Mouse (Mus musculus): Measurements from ENCODE around the gene Pradc1.
"Not testable (repeated sequence)": the region's sequence is repeated elsewhere in the genome, so short reads cannot be mapped to it uniquely, and the experiment has no call there.

Gene Pradc1

GRCm38 (mm10) chr6:85450697-85451663 lies 790 bp downstream of the Pradc1 start, which contains the start of gene Cct7:
Gene Cct7, plus strand, starts transcription at chr6:85451514.
- DNase-seq (ENCODE audit: low read depth, low spot score): peak; percentile 99

- DNase-seq (ENCODE audit: low read depth, low spot score): not testable (repeated sequence)
Measured at GRCm38 (mm10) chr6:85450140-85450539, 1.6 kb downstream of the Pradc1 start.

- no peak for DNase-seq (ENCODE audit: low read depth, low spot score)
Measured at GRCm38 (mm10) chr6:85447351-85447750, 4.4 kb downstream of the Pradc1 start.

GRCm38 (mm10) chr6:85445286-85445685 lies 6.5 kb downstream of the Pradc1 start:
- DNase-seq (ENCODE audit: low read depth, low spot score): no peak

- DNase-seq (ENCODE audit: low read depth, low spot score): no peak
Measured at GRCm38 (mm10) chr6:85444266-85444965, 7.4 kb downstream of the Pradc1 start.

- no peak for DNase-seq (ENCODE audit: low read depth, low spot score)
Measured at GRCm38 (mm10) chr6:85443488-85444233, 8.1 kb downstream of the Pradc1 start.

GRCm38 (mm10) chr6:85441142-85441541 lies 10.6 kb downstream of the Pradc1 start:
- DNase-seq (ENCODE audit: low read depth, low spot score): no peak

GRCm38 (mm10) chr6:85436631-85437030 lies 15.1 kb downstream of the Pradc1 start:
- DNase-seq (ENCODE audit: low read depth, low spot score): no peak

GRCm38 (mm10) chr6:85436204-85436603 lies 15.6 kb downstream of the Pradc1 start:
- DNase-seq (ENCODE audit: low read depth, low spot score): no peak

GRCm38 (mm10) chr6:85433865-85434264 lies 17.9 kb downstream of the Pradc1 start:
- no peak for DNase-seq (ENCODE audit: low read depth, low spot score)

GRCm38 (mm10) chr6:85431842-85432431 lies 19.8 kb downstream of the Pradc1 start, which contains the start of gene Smyd5:
Gene Smyd5, plus strand, starts transcription at chr6:85431989.
- DNase-seq (ENCODE audit: low read depth, low spot score): peak; percentile 93

GRCm38 (mm10) chr6:85431274-85431841 lies 20.4 kb downstream of the Pradc1 start:
- DNase-seq (ENCODE audit: low read depth, low spot score): peak; percentile 24

- no peak for DNase-seq (ENCODE audit: low read depth, low spot score)
Measured at GRCm38 (mm10) chr6:85423836-85424379, 27.9 kb downstream of the Pradc1 start, which contains the start of gene Noto. Gene Noto, plus strand, starts transcription at chr6:85423886.

- DNase-seq (ENCODE audit: low read depth, low spot score): no peak
Measured at GRCm38 (mm10) chr6:85419150-85419549, 32.6 kb downstream of the Pradc1 start.

GRCm38 (mm10) chr6:85415829-85416228 lies 35.9 kb downstream of the Pradc1 start:
- DNase-seq (ENCODE audit: low read depth, low spot score): no peak

GRCm38 (mm10) chr6:85410771-85411273 lies 40.9 kb downstream of the Pradc1 start:
- DNase-seq (ENCODE audit: low read depth, low spot score): peak; percentile 92

GRCm38 (mm10) chr6:85409003-85409402 lies 42.8 kb downstream of the Pradc1 start:
- DNase-seq (ENCODE audit: low read depth, low spot score): no peak

- no peak for DNase-seq (ENCODE audit: low read depth, low spot score)
Measured at GRCm38 (mm10) chr6:85403039-85403438, 48.7 kb downstream of the Pradc1 start.

- DNase-seq (ENCODE audit: low read depth, low spot score): no peak
Measured at GRCm38 (mm10) chr6:85402613-85403012, 49.2 kb downstream of the Pradc1 start.

- no peak for DNase-seq (ENCODE audit: low read depth, low spot score)
Measured at GRCm38 (mm10) chr6:85399715-85400114, 52.1 kb downstream of the Pradc1 start.

Data from R1 (cell line).